Mouse (Mus musculus) cerebellum, adult 2 months (tissue): Measurements from ENCODE around the gene Gucy2e. TPM values are rescaled to one million over a fixed set of nuclear protein-coding genes. Genes with fewer than 3 reads are reported as not detected.

Source experiments
- DNase-seq, 2 experiments: peaks; one replicate each; pipeline ENCODE4 v3.0.0; 2021
- H3K27ac ChIP-seq: fragments of 200-500 bp; 2 replicates; pipeline ENCODE4 v1.5.1; 2012; ENCODE audit warnings: low read length, control low read depth, inconsistent platforms; ENCODE audit not compliant: insufficient read depth
- H3K27me3 ChIP-seq: fragments of 200-500 bp; 2 replicates; pipeline ENCODE4 v1.6.1; 2012; ENCODE audit warnings: inconsistent platforms, mild to moderate bottlenecking, low read length, moderate library complexity; ENCODE audit not compliant: control insufficient read depth, insufficient read depth
- H3K4me1 ChIP-seq: fragments of 200-500 bp; 2 replicates; pipeline ENCODE4 v1.6.1; 2011; ENCODE audit warnings: low read length; ENCODE audit not compliant: control insufficient read depth, insufficient read depth
- H3K4me3 ChIP-seq: fragments of 200-500 bp; replicated peaks from 2 replicates; pipeline ENCODE3; 2011; ENCODE audit warnings: mild to moderate bottlenecking, low read depth, low read length, control low read depth; ENCODE audit not compliant: insufficient read depth
- CTCF ChIP-seq: fragments of 200-500 bp; IDR thresholded peaks from 2 replicates; pipeline ENCODE4 v1.5.1; 2011; ENCODE audit warnings: low read depth, mild to moderate bottlenecking, control low read depth, low read length, moderate library complexity, borderline replicate concordance; ENCODE audit not compliant: insufficient read depth
- POLR2A ChIP-seq: fragments of 200-500 bp; IDR thresholded peaks from 2 replicates; pipeline ENCODE4 v1.6.1; 2011; ENCODE audit warnings: low read length, control low read depth, borderline replicate concordance; ENCODE audit not compliant: insufficient read depth
- WGBS: fragments of 180-500 bp; shearing (Covaris S2); methylation state at CpG from one replicate; pipeline ENCODE4 v1.1.7; 2018; 5-methylcytosine and 5-hydroxymethylcytosine counted together
- polyA plus RNA-seq: library from polyadenylated mRNA; depleted of rRNA; stranded (reverse); fragments of >200 nt; gene quantifications from 2 replicates; pipeline ENCODE4 v1.2.3, GENCODE M21; 2012

The Gucy2e gene
- polyA plus RNA-seq, 1 experiment = 1.4 TPM

DNA sequence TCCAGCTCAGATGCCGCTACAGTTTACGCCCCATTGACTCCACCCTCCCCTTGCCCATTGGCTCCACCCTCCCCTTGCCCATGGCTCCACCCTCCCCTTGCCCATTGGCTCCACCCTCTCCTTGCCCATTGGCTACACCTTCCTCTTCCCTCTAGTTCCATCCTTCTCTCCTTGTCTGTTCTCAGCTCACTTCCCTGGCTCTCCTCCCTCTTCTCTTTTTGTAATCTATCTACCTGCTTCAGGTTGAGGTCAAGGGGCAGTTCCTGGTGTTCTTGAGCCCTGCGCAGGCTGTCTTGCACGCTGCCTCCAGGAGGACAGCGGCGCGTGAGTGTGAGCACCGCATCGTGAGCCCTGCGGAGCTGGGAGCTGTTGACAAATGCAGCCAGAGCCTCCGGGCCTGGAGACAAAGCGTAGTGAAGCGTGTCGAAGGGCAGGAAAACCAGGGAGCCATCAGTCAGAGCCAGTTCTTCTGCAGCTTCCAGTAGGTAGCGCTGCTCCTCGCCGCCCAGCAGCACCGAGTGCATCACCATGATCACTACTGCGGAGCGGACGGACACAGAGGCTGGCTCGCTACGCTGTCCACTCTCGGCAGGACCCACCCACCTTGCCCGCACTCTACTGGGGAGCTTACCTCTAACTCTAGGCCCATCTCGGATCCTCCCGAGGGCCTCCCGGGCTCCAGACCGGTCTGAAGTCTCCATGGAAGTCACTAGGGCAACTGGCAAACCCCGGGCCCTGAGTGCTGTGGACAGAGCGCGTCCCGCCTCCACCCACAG, 1.4 kb downstream of the Gucy2e start:
- DNase-seq = peak; percentile 86 to 90
- H3K4me1 ChIP-seq = no peaks in the 10 kb centered on the region
- under 1% methylated on average over 33 of the region's 33 CpGs for WGBS
- no peaks in the 10 kb centered on the region for H3K27me3 ChIP-seq
- peak overlapping the region; percentile 80 for H3K4me3 ChIP-seq
- peak overlapping the region; percentile 91 for H3K27ac ChIP-seq
- TF ChIP-seq POLR2A (peak; percentile 73), CTCF (peak; percentile 29; the same call in 1 of the 2 replicates)

DNA sequence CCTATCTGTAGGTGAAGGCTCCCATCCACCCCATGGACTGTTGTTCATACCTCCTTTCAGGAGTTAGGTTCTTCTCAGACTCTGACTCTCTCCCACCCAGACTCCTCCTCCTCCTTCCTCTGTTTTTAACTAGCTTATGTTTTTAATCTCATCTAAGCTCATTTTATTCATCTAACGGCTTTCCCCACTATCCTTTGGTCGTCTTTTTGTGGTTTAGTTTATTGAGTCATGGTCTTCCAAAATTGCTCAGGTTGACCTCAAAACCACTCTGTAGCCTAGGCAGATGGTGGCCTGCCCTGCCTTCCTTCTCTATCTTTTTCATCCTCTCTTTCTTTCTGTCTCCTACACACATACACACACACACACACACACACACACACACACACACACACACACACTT, 3.7 kb downstream of the Gucy2e start:
- 92% methylated on average over 2 of the region's 2 CpGs for WGBS

DNA sequence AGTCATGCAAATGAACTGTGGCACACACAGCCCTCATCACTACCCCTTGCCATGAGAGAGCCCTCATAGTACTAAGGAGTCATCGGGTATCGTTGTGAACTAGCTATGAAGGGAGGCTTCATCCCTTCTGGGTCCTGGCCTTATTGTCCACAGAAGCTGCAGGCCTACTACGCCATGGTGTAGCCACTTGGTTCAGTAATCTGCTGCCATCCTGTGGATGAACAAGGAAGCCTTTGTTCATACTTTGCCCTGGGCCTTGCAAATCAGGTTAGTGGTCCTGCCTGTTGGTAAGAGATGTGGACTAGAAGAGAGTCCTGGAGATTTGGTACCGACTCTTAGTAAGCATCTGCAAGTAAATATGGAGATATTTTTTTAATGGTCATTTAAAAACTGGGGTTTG, 6.4 kb downstream of the Gucy2e start:
- no peaks in the 10 kb centered on the region for H3K4me1 ChIP-seq

More for the DNA sequence above, 3.7 kb downstream of the Gucy2e start:
- DNase-seq = no peak
- Histone ChIP-seq H3K27me3 (no peaks in the 10 kb centered on the region), H3K4me1 (no peaks in the 10 kb centered on the region), H3K4me3 (no peak overlapping the region), H3K27ac (no peak overlapping the region)
- TF ChIP-seq CTCF (no peak), POLR2A (no peak)

DNA sequence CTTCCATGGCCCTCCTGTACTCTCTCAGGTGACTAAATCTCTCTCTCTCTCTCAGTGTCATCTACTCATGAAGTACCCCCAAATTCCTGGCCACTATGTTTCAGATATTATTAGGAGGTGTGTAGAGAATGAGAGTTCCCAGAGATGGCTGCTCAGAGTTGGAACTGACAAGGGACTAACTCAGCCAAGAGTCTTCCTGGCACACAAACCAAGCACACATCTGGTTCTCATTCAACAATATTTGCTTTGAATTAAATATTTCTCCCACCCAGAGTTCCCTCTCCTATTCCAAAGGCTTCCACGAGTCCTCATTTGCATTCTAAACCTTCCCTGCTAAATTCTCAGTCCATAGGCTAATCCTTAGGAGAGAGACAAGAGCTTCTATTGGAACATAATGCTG, 11.1 kb downstream of the Gucy2e start:
- no peak for DNase-seq
- WGBS = 59% methylated on average over 1 of the region's 1 CpGs
- no peak overlapping the region for H3K4me3 ChIP-seq
- TF ChIP-seq CTCF = no peak
- no peak for TF ChIP-seq POLR2A
- no peaks in the 10 kb centered on the region for H3K27me3 ChIP-seq
- H3K4me1 ChIP-seq = no peaks in the 10 kb centered on the region
- H3K27ac ChIP-seq = no peak overlapping the region

More for the DNA sequence above, 6.4 kb downstream of the Gucy2e start:
- Histone ChIP-seq H3K27ac (no peak overlapping the region), H3K27me3 (no peaks in the 10 kb centered on the region), H3K4me3 (no peak overlapping the region)
- DNase-seq = no peak
- TF ChIP-seq CTCF (no peak), POLR2A (no peak)
- WGBS = 73% methylated on average over 4 of the region's 4 CpGs

DNA sequence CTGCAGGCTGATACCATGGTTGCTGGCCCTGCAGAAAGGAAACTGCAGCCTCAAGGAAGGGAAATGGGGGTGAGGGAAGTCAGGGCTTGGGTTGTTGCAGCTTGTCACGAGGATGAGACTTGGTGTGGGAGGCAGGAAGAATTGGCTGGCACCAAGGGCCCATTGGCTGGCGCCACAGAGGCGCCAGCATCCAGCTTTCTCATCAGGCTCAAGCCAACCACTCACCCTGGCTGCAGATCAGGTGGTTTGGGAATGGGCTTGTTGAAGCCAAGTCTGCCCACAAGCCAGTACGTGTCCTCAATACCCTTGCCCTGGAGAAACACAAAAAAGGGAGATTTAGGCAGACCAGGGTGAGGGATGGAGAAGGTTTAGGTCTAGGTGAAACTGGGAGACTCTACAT, 13.7 kb downstream of the Gucy2e start:
- TF ChIP-seq POLR2A (no peak), CTCF (no peak)
- no peaks in the 10 kb centered on the region for H3K4me1 ChIP-seq
- no peak overlapping the region for H3K4me3 ChIP-seq
- DNase-seq = no peak
- no peak overlapping the region for H3K27ac ChIP-seq
- 55% methylated on average over 4 of the region's 4 CpGs for WGBS
- no peaks in the 10 kb centered on the region for H3K27me3 ChIP-seq

DNA sequence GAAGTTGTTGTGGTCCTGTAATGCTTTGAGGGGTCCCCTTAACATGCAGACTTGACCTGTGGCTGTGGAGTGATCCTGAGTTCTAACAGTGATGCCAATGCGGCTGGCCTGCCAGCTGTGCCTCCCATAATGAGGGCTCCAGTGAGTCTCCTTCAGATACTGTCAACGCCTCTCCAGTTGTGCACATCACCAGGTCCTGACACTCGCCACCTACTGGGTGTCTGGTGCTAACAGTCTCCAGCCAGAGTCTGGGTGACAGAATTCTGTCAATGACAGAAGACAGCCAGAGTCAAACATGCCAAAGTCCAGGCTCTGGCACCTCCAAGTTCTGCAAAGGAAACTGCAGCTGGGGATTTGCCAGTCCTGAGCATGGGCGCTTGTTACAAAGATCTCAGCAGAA, 15.8 kb downstream of the Gucy2e start:
- Histone ChIP-seq H3K4me1 (no peaks in the 10 kb centered on the region), H3K27ac (no peak overlapping the region), H3K27me3 (no peaks in the 10 kb centered on the region), H3K4me3 (no peak overlapping the region)
- DNase-seq = no peak
- no peak for TF ChIP-seq CTCF
- no peak for TF ChIP-seq POLR2A
- 70% methylated on average over 4 of the region's 4 CpGs for WGBS

DNA sequence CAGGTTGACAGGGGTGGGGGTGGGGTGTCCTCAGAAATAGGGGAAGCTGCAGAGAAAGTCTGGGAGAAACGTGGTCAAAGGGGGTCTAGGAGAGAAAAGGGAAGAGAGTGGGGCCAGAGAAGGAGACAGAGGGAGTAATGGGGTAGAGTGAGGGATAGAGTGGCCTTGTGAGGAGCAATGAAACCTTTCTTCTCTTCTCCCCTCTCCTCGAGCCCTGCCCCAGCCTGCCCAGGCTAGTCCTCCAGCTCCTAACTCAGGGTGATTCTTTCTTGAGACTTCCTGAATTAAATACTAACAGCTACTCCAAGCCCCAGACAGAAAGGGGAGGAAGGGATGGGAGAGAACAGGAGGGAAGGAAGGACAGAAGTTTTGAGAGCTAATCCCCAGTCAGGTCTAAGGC, 18.2 kb downstream of the Gucy2e start:
- TF ChIP-seq POLR2A (no peak), CTCF (no peak)
- no peak overlapping the region for H3K27ac ChIP-seq
- no peak overlapping the region for H3K4me3 ChIP-seq
- DNase-seq = no peak
- 61% methylated on average over 2 of the region's 2 CpGs for WGBS
- H3K4me1 ChIP-seq = no peaks in the 10 kb centered on the region
- H3K27me3 ChIP-seq = no peaks in the 10 kb centered on the region

DNA sequence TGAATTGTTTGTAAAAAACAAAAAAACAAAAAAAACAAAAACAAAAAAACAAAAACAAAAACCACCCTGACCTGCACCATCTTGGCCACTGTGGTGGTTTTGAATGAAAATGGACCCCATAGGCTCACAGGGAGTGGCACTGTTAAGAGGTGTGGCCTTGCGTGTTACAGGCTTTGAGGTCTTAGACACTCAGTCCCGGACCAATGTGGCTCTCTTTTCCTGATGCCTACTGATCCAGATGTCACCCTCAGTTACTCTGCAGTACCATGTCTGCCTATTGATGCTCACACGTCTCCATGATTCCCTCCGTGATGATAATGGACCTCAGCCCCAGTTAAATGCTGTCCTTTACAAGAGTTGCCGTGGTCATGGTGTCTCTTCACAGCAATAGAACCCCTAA, 19.4 kb downstream of the Gucy2e start:
- H3K27ac ChIP-seq = no peak overlapping the region

More for the DNA sequence above, 19.4 kb downstream of the Gucy2e start:
- H3K4me1 ChIP-seq = no peaks in the 10 kb centered on the region
- no peaks in the 10 kb centered on the region for H3K27me3 ChIP-seq
- H3K4me3 ChIP-seq = no peak overlapping the region
- TF ChIP-seq CTCF (no peak), POLR2A (no peak)
- 82% methylated on average over 5 of the region's 5 CpGs for WGBS
- no peak for DNase-seq
